Mouse (Mus musculus): ENCODE measurements around the gene Rplp2.

Rplp2 gene

GRCm38 (mm10) chr7:141487141-141487540 is 40.0 kb downstream of the Rplp2 start:
- Histone ChIP-seq H3K27me3 (ENCODE audit: control insufficient read depth, insufficient read depth, low read length, poor library complexity, severe bottlenecking) (no peaks in the 10 kb centered on the region), H3K36me3 (ENCODE audit: control insufficient read depth, insufficient read depth, low read length, poor library complexity, severe bottlenecking) (no peaks in the 10 kb centered on the region)
- no peak for DNase-seq (ENCODE audit: low read depth, low spot score)

GRCm38 (mm10) chr7:141491151-141491550 is 44.0 kb downstream of the Rplp2 start:
- no peaks in the 10 kb centered on the region for H3K36me3 ChIP-seq (ENCODE audit: control insufficient read depth, insufficient read depth, low read length, poor library complexity, severe bottlenecking)
- peak; percentile 36 for DNase-seq (ENCODE audit: low read depth, low spot score)
- no peaks in the 10 kb centered on the region for H3K27me3 ChIP-seq (ENCODE audit: control insufficient read depth, insufficient read depth, low read length, poor library complexity, severe bottlenecking)

DNA sequence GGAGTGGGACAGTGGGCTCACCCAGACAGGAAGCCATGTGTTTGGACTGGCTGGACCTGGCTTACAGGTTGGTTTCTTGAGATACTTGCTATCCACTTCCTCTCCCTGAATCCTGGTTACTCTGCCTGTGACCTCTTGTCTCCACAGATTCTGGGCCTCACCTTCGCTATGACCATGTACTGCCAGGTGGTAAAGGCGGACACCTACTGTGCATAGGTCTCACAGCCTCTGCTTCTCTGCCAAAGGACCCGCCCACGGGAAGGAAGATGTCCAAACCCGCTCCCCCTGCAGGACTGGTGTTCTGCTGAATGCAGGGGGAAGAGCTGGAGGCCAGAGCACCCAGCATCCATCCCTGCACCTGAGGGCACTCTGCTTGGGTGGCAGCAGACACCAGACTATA is 45.6 kb downstream of the Rplp2 start:
- DNase-seq (ENCODE audit: low read depth, low spot score) = no peak
- Histone ChIP-seq H3K27me3 (ENCODE audit: control insufficient read depth, insufficient read depth, low read length, poor library complexity, severe bottlenecking) (no peaks in the 10 kb centered on the region), H3K36me3 (ENCODE audit: control insufficient read depth, insufficient read depth, low read length, poor library complexity, severe bottlenecking) (no peaks in the 10 kb centered on the region)

DNA sequence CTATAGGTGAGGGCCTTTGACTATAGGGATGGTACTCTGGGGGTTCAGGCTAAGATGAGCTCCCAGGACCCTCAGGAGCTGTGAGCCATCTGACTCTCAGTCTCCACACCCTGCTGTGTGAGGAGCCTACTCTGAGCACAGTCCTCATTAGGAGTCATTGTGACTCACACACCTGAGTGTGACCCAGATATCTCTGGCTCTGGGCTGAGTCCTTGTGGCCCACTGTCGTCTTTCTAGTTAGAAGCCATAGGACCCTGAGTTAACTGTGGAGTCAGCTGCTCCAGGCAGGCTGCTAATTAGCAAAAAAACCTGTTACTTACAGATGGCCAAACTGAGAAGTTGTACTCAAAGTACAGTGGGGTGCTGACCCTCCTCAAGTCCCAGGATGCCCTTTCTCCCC is 46.6 kb downstream of the Rplp2 start:
- no peaks in the 10 kb centered on the region for H3K36me3 ChIP-seq (ENCODE audit: control insufficient read depth, insufficient read depth, low read length, poor library complexity, severe bottlenecking)
- H3K27me3 ChIP-seq (ENCODE audit: control insufficient read depth, insufficient read depth, low read length, poor library complexity, severe bottlenecking) = no peaks in the 10 kb centered on the region
- no peak for DNase-seq (ENCODE audit: low read depth, low spot score)

GRCm38 (mm10) chr7:141495379-141495778 is 48.2 kb downstream of the Rplp2 start:
- H3K36me3 ChIP-seq (ENCODE audit: control insufficient read depth, insufficient read depth, low read length, poor library complexity, severe bottlenecking) = no peaks in the 10 kb centered on the region
- no peaks in the 10 kb centered on the region for H3K27me3 ChIP-seq (ENCODE audit: control insufficient read depth, insufficient read depth, low read length, poor library complexity, severe bottlenecking)
- no peak for DNase-seq (ENCODE audit: low read depth, low spot score)

- no peaks in the 10 kb centered on the region for H3K27me3 ChIP-seq (ENCODE audit: control insufficient read depth, insufficient read depth, low read length, poor library complexity, severe bottlenecking)
- no peaks in the 10 kb centered on the region for H3K36me3 ChIP-seq (ENCODE audit: control insufficient read depth, insufficient read depth, low read length, poor library complexity, severe bottlenecking)
- no peak for DNase-seq (ENCODE audit: low read depth, low spot score)
Observed at GRCm38 (mm10) chr7:141495940-141496339, 48.8 kb downstream of the Rplp2 start.

DNA sequence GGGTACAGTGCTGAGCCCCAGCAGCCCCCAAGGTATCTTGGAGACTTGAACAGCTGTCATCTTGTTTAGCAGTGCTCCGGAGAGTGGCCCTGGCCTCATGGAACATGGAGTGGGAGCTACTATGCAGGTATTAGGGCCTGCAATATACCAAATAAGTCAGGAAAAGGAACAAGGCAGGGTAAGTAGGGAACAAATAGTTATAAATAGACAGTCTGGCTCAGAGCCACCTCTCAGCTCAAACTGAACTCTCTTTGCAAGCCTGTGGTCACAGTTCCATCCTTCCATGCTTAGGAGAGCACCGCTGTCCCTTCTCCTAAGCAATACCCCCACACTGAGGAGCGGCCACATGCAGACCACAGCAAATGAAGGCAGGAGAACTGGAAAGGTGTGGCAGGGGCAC is 50.4 kb downstream of the Rplp2 start:
- no peaks in the 10 kb centered on the region for H3K27me3 ChIP-seq (ENCODE audit: control insufficient read depth, insufficient read depth, low read length, poor library complexity, severe bottlenecking)
- no peaks in the 10 kb centered on the region for H3K36me3 ChIP-seq (ENCODE audit: control insufficient read depth, insufficient read depth, low read length, poor library complexity, severe bottlenecking)
- DNase-seq (ENCODE audit: low read depth, low spot score) = no peak
